Mouse (Mus musculus) left cerebral cortex, postnatal 14 days (tissue): ENCODE measurements around the gene Tmem121b. TPM values are rescaled to one million over a fixed set of nuclear protein-coding genes. Genes with fewer than 3 reads are reported as not detected.

Source experiments
- DNase-seq, 2 experiments: peaks; one replicate each; pipeline ENCODE4 v3.0.0; 2021 to 2022; ENCODE audit warnings: low spot score in 2 of 2, mixed read lengths in 1 of 2
- intact Hi-C: fragments of 180-260 bp; cut with DNase I; formaldehyde crosslinking; loops from one replicate; pipeline ENCODE4 v1.15.1; 2025
- long read RNA-seq, 2 experiments: library from polyadenylated mRNA; stranded (forward); transcript quantifications; one replicate each; pipeline ENCODE4 v2.0.0; 2021
- total RNA-seq, 2 experiments: library from RNA; stranded (reverse); gene quantifications; 2 replicates each; pipeline ENCODE4 v1.2.3; 2021

Gene Tmem121b
- total RNA-seq = 10 to 100 TPM; 71.2 to 75.7 TPM
- long read RNA-seq, experiment 1, full-length matches to known transcripts = 34 of 34 reads
- long read RNA-seq, experiment 1, partial matches to known transcripts = 0 of 34 reads
- long read RNA-seq, experiment 1, other reads (novel, unspliced or antisense) = 0 of 34 reads
- long read RNA-seq, experiment 2, full-length matches to known transcripts = 35 of 35 reads
- long read RNA-seq, experiment 2, partial matches to known transcripts = 0 of 35 reads
- long read RNA-seq, experiment 2, other reads (novel, unspliced or antisense) = 0 of 35 reads

- intact Hi-C loops = no loop called here
- DNase-seq = peak; percentile 91 to 92
Measured at GRCm38 (mm10) chr6:120493374-120494181, at the start of gene Tmem121b. TSS of gene Tmem121b (minus strand) at chr6:120493807.

- intact Hi-C loops = no loop called here
- no peak for DNase-seq
Measured at GRCm38 (mm10) chr6:120542061-120542460, 48.5 kb upstream of the Tmem121b start.

- intact Hi-C loops = no loop called here
- DNase-seq = no peak
Measured at GRCm38 (mm10) chr6:120541386-120541785, 47.8 kb upstream of the Tmem121b start.

- DNase-seq = no peak
- intact Hi-C loops = loop anchor here (1.0 to 2.0 kb wide), 3 partner anchors 59 to 196 kb away; partner anchors contain the start of gene Cecr2
Measured at GRCm38 (mm10) chr6:120539781-120540231, 46.2 kb upstream of the Tmem121b start.

- intact Hi-C loops = loop anchor here (1.0 to 2.0 kb wide), 3 partner anchors 60 to 197 kb away; partner anchors contain the start of gene Cecr2
- peak; percentile 67 to 81 for DNase-seq
Measured at GRCm38 (mm10) chr6:120539132-120539759, 45.6 kb upstream of the Tmem121b start.

GRCm38 (mm10) chr6:120536337-120536736 lies 42.7 kb upstream of the Tmem121b start:
- intact Hi-C loops = no loop called here
- DNase-seq = no peak

- intact Hi-C loops = no loop called here
- DNase-seq = no peak
Measured at GRCm38 (mm10) chr6:120532594-120532993, 39.0 kb upstream of the Tmem121b start.

GRCm38 (mm10) chr6:120531020-120531965 lies 37.7 kb upstream of the Tmem121b start, which contains the start of gene Hdhd5:
TSS of gene Hdhd5 (minus strand) at chr6:120531319.
- DNase-seq = peak; percentile 92 to 94
- intact Hi-C loops = no loop called here

- intact Hi-C loops = no loop called here
- DNase-seq = no peak
Measured at GRCm38 (mm10) chr6:120529123-120529522, 35.5 kb upstream of the Tmem121b start.

- no peak for DNase-seq
- intact Hi-C loops = no loop called here
Measured at GRCm38 (mm10) chr6:120524796-120525195, 31.2 kb upstream of the Tmem121b start.

GRCm38 (mm10) chr6:120519647-120520046 lies 26.0 kb upstream of the Tmem121b start:
- no peak for DNase-seq

GRCm38 (mm10) chr6:120517311-120517710 lies 23.7 kb upstream of the Tmem121b start:
- intact Hi-C loops = no loop called here
- no peak for DNase-seq

More at GRCm38 (mm10) chr6:120519647-120520046, 26.0 kb upstream of the Tmem121b start:
- intact Hi-C loops = no loop called here

GRCm38 (mm10) chr6:120516879-120517278 lies 23.3 kb upstream of the Tmem121b start:
- intact Hi-C loops = no loop called here
- no peak for DNase-seq

GRCm38 (mm10) chr6:120516422-120516821 lies 22.8 kb upstream of the Tmem121b start:
- no peak for DNase-seq
- intact Hi-C loops = no loop called here

- DNase-seq = no peak
- intact Hi-C loops = no loop called here
Measured at GRCm38 (mm10) chr6:120511212-120511611, 17.6 kb upstream of the Tmem121b start.

GRCm38 (mm10) chr6:120510425-120510824 lies 16.8 kb upstream of the Tmem121b start:
- peak; percentile 62 to 70 for DNase-seq
- intact Hi-C loops = no loop called here

- no peak for DNase-seq
- intact Hi-C loops = no loop called here
Measured at GRCm38 (mm10) chr6:120509975-120510374, 16.4 kb upstream of the Tmem121b start.

GRCm38 (mm10) chr6:120508645-120509044 lies 15.0 kb upstream of the Tmem121b start:
- intact Hi-C loops = no loop called here
- DNase-seq = no peak

GRCm38 (mm10) chr6:120505531-120505930 lies 11.9 kb upstream of the Tmem121b start:
- intact Hi-C loops = no loop called here
- DNase-seq = no peak
